Mouse (Mus musculus): ENCODE data around the gene Psmd2.

Gene Psmd2

DNA sequence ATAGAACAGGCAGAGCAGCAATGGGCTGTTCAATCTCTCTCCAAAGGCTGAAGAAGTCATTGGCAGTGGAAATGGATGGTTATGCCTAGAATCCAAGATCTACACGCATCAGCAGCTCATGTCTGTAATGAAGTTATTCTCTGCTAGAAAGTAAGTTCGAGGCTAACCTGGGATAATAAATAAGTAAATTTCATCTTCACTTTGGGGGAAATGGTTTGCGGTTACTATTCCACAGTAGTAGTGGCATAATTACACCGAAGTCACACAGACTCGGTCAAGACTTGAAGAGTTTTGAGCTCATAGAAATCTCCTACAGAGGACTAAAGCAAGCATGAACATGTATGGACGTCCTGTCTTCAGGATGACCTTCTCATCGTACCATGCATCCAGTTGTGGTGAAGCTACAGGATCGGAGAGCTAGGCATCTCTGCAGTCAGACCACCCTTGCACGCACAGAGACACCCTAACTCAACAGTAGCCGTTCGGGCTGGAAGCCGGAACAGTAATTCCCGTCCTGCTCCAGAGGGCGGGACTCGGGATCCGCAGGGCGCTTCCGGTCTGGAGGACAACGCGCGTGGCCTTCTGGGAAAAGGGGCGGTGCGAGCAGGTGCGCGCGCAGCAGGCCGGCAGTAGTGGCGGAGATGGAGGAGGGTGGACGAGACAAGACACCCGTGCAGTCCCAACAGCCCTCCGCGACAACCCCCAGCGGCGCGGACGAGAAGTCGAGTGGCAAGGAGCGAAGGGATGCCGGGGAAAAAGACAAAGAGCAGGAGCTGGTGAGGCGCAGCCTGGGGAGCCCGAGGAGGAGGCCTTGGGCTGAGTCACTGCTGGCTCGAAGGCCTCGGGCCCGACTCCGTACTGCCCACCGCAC lies at the start of gene Psmd2:
Psmd2 (plus strand) TSS at position 577 of the 871 bp plus-strand sequence.
- DNase-seq (ENCODE audit: low spot score in 2 of 2): peak; percentile 90 to 96

DNA sequence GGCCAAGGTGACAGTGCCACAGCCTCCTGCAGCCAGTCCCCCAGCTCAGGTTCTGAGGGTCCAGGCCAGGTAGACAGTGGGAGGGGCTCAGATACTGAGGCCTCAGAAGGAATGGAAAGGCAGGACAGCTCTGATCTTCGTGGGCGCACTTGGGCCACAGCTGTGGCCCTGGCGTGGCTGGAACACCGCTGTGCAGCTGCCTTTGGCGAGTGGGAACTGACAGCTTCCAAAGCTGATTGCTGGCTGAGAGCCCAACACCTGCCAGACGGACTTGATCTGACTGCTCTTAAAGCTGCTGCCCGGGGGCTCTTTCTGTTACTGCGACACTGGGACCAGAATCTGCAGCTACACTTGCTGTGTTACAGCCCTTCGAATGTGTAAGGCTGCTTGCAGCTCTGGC lies 46.7 kb upstream of the Psmd2 start:
- no peak for DNase-seq (ENCODE audit: low spot score in 2 of 2)

DNA sequence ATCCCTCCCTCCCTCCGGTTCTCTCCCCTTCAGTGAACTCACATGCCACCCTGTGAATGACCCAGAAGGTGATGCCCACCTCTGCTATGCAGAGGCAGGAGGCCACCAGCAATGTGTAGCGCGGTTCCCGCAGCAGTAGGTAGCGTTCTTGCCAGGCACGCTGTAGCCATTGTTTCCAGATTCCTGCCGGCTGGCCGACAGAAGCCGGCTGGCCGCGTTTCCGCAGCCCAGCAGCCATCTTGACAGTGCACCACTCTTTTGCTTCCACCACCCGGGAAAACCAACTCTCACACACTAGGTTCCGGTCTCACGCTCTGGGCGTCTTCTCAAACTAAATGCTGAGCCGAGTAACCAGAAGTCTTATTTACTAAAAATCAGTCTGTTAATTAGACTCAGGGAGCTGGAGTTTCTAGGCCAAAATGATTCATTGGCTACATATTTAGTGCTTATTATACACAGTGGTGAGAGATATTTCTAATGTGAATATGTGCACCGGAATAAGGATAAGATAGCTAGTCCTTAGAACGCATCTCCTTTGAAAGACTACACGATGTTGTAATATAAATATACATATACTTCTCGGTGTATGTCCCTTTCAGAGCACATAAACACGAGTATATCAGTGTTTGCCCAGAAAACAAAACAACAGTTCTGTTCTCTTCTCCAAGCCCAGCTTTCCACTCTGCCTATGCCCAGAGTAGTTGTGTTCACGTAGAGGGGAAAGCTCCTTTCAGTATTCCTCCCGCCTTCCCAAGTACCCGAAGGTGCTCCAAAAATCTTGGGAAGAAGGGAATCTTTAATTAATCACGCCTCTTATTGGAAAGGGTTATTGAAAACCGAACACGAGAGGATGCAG lies 40.7 kb upstream of the Psmd2 start:
- peak; percentile 37 to 70 for DNase-seq (ENCODE audit: low spot score in 2 of 2)

DNA sequence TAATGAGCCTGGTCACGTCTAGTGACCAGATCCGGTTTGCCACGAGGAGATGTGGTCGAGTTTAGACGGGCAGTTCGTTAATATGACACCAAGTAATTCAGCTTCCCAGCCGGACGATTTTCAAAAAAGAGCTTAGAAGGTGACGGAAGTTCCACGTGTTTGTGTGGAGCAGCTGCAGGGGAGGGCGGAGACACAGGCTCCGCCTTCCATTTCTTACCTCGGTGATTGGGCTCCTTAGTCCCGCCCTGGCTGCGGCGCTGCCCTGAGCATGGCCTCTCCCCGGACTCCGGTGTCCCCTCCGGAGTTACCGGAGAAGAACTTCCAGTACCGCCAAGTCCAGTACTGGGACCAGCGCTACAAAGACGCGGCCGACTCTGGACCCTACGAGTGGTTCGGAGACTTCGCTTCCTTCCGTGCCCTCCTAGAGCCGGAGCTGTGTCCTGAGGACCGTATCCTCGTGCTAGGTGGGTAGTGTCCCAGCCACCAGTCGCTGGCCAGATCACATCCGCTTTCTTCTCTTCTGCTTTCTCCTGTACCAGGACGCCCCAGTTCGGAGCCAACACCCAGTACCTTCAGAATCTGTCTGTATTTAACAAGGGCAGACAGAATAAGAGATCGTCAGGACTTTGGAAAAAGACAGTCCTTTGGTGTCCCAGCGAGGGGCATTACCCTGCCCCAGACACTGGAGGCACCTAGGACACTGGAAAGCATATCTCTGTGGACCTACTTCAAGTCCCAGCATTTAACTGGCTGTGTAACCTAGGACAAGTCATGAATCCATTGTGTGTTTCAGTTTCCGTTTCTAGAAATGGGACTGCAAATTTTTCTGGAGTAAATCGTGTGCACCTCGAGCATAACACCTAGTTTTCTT lies 39.9 kb upstream of the Psmd2 start, which contains the start of the genes Eef1akmt4, Gm49333 and Alg3:
Eef1akmt4 (plus strand) TSS at position 237 of the 871 bp plus-strand sequence.
Gm49333 (plus strand) TSS at position 254 of the 871 bp plus-strand sequence.
Alg3 (minus strand) TSS at position 379 of the 871 bp plus-strand sequence.
- peak; percentile 72 to 76 for DNase-seq (ENCODE audit: low spot score in 2 of 2)

DNA sequence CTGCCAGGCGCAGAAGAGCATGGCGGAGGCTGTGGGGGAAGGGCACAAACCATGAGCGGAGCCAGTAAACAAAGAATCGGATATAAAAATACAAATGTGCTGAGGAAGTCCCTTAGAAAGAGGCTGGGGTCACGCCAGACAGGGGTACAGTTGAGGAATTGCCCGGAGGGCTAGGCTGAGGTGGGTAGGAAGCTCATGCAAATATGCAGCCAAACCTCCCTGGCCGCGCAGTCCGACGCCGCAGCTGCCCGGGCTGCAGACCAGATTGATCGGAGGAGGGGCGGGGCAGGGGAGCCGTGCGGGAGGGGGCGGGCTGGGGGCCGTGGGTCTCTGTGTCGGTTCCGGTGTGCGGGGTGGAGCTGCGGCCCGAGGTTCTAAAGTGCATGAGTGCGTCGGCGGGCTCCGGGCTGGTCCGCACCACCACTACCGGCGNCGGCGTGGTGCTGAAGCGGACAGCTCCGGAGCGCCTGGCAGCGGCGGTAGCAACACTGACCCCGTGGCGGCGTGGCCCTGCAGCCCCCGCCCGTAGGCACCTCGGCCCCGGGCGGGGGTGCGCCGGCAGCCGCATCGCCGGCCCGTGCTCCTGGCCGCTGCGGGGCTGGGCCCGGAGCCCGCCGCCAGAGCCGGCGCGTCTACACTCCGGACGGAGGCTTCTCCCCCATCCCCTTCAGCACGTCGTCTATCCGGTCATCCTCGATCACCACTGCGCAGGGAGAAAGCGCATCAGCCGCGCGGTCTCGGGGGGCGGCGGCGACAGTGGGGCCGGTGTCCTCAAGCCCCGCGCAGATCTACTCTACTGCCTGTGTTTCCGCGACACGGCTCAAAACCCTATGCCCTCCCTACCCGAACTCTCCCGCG lies 31.7 kb upstream of the Psmd2 start:
- DNase-seq (ENCODE audit: low spot score in 2 of 2): no peak

DNA sequence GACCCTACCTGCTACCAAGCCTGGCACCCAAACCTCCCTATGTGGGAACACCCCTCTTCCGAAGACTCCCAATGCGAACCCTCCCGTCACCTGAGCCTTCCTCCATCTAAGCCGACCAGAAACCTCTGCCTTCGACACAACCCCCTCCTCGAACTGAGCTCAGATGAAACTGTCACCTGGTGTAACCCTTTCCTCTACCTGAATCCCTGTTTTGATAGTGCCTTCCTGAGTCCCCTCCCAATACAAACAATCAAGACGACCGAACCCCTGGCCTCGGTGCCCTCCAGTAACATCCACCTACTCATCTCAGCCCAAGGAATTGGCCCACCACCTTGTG lies 31.1 kb upstream of the Psmd2 start:
- DNase-seq (ENCODE audit: low spot score in 2 of 2): no peak

DNA sequence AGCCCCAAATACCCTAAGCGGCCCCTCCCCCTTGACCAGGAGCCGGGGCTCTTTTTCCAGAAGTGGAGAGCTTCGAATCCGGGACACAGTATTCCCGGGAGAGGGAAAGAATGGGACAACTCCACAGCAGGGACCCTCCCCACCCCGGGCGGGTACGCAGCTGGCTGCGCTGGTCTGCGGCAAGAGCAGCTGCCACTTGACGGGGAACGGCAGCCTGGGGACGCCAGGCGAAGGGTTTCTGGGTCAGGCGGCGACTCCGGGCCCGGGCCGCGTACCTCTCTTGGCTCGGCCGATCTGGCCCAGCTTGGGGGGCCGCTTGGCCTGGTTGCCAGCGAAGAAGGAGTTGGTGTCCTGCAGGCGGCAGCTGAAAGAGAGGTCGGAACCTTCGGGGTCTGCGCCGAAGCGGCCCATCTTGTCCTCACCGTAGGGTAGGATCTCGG lies 30.7 kb upstream of the Psmd2 start:
- peak in 1 of 2 experiments; percentile 54 for DNase-seq (ENCODE audit: low spot score in 2 of 2)

DNA sequence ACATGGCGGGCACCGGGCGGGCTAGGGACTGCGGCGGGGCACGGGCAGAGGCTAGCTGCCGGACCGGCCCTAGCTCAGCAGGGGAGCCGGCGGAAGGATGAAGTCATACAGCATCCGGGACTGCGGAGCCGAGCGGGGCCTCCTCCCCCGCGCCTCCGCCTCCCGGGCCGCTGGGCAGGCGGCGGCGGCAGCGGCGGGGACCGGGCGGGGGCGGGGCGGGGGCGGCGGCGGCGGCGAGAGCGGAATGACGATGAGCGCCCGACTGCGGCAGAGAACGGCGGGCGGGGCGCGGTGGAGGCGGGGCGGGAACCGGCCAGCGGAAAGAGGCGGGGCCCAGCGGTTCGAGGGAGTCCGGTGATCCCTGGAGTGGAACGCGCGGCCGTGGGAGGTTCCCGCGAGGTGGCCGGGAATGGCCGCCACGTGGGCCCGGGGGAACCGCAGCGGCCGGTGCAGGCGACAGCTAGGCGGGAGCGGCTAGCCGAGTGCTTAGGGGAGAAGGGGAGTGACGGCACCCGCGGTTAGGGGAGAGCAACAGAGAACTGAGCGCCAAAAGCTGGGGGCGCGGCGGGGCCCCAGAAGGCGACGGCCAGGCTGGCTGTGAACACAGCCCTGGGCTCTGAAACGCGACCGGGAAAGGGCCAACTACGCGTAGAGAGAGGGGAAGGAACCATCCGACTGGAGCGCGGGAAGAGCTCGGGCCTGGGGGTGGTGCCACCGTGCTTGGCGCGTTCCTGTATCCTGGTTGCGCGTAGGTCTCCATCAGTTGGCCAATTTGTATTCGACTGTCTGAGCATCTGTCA lies 30.1 kb upstream of the Psmd2 start, which contains the start of gene Camk2n2:
Camk2n2 (minus strand) TSS at position 97 of the 800 bp plus-strand sequence.
- peak in 1 of 2 experiments; percentile 54 for DNase-seq (ENCODE audit: low spot score in 2 of 2)

DNA sequence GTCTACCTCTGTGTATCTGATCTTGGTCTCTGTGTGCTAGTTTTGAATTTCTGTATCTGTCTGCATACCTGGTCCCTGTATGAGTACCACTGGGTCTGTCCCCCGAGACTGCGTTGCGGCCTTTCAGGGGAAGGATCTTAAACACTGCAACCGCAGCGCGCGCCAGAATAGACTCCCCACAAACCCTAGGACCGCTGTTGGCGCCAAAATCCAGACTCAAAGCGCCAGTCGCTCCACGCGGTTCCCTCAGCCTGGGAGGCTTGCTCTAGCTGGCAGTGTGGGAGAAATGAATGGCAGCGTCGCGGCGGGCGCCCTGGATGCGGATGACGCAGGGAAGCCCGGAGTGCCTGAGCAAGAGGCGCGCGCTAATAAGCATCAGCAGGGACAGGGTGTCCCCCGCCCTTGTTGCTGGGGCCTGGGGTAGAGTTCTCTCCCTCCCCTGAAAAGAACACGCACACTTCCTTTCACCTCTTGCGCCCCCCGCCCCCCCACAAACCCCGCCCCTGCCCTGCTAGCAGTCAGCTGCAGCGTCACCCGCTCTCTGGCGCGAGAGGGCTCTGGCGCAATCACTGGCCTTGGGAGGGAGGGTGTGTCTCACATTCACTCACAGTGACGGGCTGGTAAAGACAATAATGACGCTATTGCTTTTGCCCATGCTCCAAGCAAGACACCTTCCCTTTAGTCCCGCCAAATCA lies 29.3 kb upstream of the Psmd2 start:
- DNase-seq (ENCODE audit: low spot score in 2 of 2): peak in 1 of 2 experiments; percentile 65

DNA sequence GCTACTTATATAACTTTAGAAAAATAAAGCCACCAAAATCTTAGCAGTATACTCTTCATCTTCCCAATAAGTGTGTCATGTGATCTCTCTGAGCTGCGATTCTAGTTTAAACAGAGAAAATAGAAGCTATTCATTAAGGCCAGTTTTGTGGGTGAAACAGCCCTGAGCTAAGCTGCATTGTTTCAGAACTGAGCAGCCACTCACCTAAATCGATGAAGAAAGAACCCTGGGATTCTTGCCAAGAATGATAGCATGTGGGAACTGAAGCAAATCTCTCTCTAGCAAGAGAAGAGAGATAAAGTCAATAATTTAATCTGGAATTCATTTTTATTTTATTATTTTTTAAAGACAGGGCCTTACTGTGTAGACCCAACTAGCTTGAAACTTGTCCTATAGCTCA lies 28.2 kb upstream of the Psmd2 start:
- DNase-seq (ENCODE audit: low spot score in 2 of 2): no peak

DNA sequence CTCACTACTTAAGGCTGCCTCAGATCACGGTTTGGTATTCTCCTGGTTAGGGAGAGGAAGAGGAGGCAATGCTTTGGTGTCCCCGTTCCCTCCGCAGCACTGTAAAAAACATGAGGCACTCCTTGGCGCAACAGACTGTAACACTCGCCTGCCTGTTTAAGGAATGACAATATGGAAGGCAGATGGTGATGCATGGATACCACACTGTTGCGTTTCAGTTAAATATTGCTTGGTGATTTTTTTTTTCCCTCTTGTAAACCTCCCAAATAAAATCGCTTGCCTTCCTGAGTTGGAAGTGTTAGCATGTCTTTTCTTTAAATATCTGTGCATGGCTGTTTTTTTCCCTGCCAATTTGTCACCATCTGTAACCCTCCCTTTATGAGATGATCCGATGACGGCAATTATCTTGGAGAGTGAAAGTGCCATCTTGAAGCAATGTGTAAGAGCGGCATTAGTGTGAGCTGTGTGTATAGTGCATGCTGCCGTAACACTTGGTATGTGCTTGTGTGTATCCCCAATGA lies 22.5 kb upstream of the Psmd2 start:
- DNase-seq (ENCODE audit: low spot score in 2 of 2): no peak

DNA sequence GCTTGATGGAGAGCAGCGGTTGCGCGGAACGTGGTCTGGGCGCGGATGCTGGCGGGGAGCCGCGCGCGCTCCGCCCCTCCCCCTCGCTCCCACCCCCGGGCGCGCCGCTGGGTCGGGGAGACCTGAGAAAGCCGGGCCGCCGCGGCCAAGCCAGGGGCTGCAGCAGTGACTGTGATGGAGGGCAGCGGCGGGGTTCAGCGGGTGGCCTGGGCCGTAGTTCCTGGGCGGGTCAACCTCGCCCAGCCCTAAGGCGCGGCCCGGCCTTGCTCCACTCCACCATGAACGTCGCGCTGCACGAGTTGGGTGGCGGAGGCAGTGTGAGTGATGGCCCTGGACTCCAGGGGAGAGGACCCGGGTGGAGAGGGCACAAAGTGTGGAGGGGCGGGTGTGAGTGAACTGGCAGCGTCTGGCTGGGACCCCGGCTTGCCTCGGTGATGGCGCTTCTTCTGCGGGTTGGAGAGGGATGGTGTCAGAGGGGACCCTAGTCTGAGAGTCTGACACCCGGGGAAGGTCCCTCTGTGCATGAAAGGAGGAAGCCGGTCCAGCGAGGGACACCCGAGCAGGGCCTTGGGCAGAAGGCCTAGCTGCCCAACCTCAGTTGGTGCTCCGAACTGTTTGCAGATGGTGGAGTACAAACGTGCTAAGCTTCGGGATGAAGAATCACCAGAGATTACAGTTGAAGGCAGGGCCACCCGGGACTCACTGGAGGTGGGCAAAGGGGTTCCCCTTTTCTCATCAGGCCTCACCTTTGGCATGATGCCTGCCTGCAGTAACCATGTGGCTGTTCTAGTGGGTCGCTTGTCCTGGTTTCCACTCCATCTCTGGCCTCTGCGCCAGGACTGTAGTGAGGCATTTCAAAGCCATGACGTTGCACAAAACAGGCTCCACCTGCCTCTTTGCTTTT lies 21.5 kb upstream of the Psmd2 start, which contains the start of gene Ece2:
Ece2 (plus strand) TSS at position 98 of the 904 bp plus-strand sequence.
- peak in 1 of 2 experiments; percentile 36 for DNase-seq (ENCODE audit: low spot score in 2 of 2)

DNA sequence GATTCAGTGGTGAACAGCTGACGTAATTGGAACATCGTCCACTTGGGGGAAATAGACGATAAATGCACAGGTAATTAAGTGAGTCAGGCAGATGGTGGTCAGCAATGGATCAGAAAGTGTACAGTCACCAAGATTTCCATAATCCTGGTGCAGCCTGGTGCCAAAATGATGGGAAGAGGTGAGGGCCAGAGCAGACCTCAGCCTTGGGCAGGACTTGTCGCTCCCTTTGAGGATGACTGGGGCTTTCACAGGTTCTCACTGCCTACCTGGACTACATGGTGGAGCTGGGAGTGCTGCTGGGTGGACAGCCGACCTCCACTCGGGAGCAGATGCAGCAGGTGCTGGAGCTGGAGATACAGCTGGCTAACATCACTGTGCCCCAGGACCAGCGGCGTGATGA lies 14.0 kb upstream of the Psmd2 start:
- no peak for DNase-seq (ENCODE audit: low spot score in 2 of 2)

DNA sequence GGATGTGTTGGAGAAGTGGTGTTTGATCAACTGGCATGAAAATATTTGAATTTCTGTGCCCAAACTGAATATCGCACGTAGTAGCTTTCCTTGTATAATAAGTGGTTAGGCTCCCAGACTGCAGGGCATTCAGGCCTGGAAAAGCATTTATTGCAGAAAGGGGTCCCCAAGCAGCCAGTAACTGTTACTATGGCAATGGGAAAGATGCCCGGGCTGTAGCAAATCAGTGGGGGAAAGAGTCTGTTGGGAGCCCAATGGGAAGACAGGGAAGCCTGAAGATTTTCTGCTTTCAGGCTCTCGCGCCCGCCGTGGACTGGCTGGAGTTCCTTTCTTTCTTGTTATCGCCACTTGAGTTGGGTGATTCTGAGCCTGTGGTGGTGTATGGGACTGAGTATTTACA lies 13.1 kb upstream of the Psmd2 start:
- peak; percentile 48 to 62 for DNase-seq (ENCODE audit: low spot score in 2 of 2)

DNA sequence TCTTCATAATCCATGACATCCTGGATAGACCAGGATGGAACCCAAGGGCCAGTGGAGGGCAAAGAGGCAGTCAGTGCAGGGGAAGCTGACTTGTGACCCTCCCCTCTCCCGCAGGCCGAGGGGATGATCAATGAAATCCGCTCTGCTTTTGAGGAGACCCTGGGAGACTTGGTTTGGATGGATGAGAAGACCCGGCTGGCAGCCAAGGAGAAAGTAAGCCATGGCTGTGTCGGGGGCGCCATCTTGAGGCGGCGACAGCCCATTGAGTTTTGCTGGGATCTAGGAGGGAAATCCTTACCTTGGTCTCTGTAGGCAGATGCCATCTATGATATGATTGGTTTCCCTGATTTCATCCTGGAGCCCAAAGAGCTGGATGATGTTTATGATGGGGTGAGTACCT lies 9.3 kb upstream of the Psmd2 start:
- peak; percentile 58 to 77 for DNase-seq (ENCODE audit: low spot score in 2 of 2)

DNA sequence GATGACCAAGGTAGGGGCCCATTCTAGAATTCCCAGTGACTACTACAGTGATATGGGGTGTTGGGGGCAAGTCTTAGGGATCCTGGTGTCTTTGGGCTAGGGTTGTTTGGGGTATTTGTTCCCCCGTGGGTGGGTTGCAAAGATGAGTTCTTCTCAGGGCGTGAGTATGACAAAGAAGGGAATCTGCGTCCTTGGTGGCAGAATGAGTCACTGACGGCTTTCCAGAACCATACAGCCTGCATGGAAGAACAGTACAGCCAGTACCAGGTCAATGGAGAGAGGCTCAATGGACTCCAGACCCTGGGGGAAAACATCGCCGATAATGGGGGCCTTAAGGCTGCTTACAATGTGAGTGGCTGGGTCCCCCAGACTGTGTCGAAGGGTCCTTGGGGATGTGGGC lies 7.5 kb upstream of the Psmd2 start:
- no peak for DNase-seq (ENCODE audit: low spot score in 2 of 2)

DNA sequence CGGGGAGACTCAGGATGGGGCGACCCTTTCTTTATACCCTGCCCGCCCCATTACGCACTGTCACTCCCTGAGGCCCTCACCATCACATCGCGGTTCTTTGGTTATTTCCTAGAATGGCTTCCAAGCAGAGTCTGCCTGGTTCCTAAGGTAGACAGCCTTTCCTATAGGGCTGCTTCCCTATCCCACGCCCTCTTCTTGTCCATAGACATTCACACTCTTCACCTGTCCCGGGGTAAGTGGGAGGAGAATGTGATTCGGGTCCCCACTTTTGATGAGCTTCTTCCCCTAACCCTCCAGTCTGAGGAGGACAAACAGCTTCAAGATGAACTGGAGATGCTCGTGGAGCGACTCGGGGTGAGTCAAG lies 477 bp downstream of the Psmd2 start:
- DNase-seq (ENCODE audit: low spot score in 2 of 2): no peak

DNA sequence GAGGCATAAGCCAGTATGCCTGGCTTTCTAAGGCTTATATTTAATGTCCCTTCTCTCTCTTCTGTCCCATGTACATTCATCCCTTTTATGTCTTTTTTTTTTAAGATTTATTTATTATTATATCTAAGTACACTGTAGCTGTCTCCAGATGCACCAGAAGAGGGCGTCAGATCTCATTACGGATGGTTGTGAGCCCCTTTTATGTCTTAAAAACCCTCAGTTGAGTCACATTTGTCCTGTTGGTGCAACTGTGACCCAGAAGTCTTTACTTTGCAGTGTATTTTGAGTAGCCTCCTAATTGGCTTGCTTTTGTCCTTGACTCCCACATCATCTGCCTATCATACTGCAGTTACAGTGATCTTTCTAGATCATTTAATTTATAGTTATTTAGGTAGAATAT lies 1.9 kb downstream of the Psmd2 start:
- no peak for DNase-seq (ENCODE audit: low spot score in 2 of 2)
